Mouse (Mus musculus): ENCODE data around the gene Obscn.

Gene Obscn

GRCm38 (mm10) chr11:59141772-59142370 lies 5.7 kb upstream of the Obscn start:
- DNase-seq: peak; percentile 59

DNA sequence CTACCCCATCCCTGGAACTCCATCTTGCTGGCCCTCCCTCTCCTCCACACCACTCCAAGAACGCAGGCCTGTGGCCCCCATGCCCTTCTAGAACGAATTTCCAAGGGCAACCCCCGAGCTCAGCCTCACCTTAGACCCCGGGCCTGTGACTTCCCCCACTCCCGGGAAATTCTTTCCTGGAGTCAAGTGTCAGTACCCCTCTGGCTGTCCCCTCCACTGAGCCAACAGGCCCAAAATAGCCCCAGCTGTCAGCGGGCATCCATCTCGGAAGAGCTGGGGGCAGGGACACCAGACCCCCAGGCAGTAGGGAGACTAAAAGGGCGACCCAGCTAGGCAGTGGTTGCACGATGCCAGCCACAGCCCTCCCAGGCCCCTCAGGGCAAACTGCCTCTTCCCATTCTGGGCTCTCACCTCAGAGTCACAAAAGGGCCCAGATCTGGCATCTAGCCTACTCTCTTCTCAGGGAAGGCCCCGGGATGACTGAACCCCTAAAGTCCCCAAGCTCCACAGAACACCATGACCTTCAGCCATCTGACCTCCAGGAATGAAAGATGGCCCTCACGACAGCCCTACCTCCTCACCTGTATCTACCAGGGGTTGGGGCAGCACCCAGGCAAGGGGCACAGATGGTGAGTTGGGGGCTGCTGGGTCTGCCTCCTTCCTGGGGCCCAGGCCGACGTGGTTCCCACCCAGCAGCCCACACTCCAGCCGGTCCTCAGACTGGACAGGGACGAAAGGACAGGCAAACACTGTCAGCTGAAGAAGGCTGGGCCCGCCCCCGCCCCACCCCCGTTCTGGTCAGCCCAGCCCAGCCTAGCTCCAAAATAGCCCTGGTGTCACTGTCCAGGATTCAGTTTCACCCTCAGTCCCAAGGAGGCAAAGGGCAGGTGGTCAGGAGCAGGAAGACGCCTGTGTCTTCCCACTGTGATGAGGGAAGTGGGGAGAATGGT lies 2.6 kb upstream of the Obscn start:
- DNase-seq: no peak

- DNase-seq: peak; percentile 29
These were observed 948 bp upstream of the Obscn start for GRCm38 (mm10) chr11:59136994-59137706.

- no peak for DNase-seq
These were observed 966 bp downstream of the Obscn start for GRCm38 (mm10) chr11:59135051-59135820.

DNA sequence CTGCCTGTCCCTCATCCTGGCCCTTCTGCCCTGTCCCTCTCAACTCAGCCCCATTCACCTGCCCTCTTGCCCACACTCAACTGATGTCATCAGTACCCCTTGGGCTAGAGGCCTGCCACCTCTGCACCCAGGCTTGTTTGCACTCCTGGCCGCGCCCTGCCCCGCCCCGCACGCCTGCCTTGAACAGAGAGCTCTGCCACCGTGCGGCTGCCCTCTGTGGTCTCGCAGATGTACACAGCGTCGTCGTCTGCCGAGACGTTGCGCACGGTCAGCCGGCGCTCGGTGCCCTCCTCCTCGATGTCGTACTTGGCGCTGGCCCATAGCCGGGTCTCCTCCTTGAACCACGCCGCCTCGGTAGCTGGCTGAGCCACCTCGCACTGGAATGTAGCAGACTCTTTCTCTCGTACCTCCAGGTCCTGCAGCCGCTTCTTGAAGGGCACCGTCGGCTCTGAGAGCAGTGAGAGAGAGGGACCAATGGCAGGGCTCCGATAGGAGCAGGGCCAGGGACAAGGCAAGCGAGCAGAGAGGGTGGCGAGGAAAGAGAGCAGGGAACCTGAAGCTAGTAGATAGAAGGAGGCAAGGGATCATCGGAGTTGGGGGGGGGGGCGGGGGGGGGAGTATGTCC lies 1.7 kb downstream of the Obscn start:
- peak; percentile 30 for DNase-seq

DNA sequence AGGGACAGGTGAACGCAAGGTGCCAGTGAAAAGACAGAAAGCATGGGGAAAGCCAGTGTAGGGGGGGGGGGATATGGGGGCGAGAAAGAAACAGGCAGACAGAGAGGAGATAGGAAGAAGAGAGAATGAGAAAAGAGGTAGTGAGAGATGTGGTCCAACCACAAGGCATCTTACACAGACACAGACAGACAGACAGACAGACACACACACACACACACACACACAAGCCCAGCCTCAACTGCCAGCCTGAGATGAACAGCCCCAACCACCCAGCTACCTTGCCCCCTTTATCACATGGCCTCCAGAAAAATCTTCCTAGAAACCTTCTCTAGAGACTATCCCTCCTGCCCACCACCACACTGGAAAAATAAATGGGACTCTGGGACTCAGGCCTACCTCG lies 4.1 kb downstream of the Obscn start:
- no peak for DNase-seq

DNA sequence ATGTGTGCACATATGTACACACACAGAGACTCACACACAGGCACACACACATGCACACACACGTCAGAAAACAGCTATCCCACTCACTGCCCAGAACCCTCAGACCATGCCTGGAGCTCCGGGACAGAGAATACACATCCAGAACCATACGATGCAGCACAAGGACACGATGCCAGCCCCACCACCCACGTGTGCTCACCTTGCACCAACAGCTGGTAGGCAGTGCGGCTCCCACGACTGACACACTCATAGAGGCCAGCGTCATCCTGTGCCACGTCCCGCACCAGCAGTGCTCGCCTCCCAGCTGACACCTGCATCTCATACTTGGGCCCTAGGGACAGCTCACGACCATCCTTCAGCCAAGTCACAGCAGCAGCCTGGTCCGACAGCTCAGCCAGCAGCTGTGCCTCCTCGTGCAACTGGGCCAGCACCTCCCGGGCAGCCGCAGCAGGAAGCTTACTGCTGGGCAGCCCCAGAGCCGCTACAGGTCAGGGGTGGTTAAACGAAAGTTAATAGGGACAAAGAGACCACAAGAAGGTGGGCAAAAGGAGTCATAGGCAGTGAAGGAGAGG lies 4.8 kb downstream of the Obscn start:
- DNase-seq: no peak

DNA sequence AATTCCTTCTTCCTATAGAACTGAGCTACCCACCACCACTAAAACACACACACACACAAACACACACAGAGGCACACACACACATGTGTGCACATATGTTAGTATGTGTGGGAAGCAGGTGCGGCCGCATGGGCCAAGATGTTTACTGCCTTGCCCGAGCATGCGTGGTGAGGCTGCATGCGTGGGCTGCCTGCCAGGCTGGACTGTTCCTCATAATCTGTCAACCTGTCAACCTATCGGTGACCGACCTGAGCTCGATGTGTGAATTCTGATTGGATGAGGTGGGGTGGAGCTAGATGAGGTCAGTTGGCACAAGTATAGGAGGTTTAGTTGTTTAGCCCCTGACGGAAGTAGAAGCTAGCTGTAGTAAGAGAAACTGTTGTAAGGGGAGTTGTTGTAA lies 5.4 kb downstream of the Obscn start:
- DNase-seq: no peak

DNA sequence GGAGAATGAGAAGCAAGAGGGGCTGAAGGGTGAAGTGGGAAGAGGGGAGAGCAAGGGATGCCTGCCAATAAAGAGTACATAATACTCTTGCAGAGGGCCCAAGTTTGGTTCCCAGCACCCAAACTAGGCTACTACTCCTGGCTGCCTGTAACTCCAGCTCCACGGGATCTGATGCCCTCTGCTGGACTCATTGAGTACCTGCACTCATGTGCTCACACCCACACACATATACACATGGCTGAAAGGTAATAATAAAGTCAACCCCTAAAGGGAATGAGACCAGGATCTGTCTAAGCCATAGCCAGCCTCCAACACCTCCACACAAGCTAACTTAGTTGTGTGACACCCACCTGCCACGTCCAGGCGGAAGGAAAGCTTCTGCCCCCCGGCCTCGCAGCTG lies 30.3 kb downstream of the Obscn start:
- DNase-seq: no peak

DNA sequence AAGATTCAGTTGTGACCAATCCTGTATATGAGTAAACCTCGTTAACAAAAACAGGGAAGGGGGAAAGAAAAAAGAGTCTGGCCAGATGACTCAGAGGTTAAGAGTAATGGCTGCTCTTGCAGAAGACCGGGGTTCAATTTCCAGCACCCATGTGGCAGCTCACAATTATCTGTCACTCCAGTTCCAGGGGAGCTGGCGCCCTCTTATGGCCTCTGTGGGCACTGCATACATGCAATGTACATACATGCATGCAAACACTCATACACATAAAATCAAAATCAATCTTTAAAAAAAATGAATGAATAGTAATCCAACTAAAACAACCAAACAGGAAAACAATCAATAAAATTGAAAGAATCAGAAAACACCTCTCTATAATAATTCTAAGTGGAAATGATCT lies 33.9 kb downstream of the Obscn start:
- DNase-seq: no peak

DNA sequence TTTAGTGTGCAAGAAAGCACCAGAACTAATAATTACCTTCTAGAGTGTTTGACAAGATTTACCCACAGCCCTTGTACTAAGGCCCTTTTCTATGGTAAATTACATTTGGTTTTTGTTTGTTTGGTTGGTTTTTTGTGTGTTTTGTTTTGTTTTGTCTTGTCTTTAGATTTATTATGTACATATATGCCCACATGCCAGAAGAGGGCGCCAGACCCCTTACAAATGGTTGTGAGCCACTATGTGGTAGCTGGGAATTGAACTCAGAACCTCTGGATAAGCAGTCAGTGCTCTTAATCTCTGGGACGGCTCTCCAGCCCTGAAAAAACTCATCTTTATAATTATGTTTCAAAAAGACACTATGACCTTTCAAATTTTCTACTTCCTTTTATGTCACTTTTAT lies 37.9 kb downstream of the Obscn start:
- peak; percentile 41 for DNase-seq

- DNase-seq: no peak
These were observed 38.4 kb downstream of the Obscn start for GRCm38 (mm10) chr11:59097770-59098169.

GRCm38 (mm10) chr11:59094213-59094612 lies 42.0 kb downstream of the Obscn start:
- DNase-seq: peak; percentile 31

- DNase-seq: no peak
These were observed 48.6 kb downstream of the Obscn start for GRCm38 (mm10) chr11:59087581-59087980.

GRCm38 (mm10) chr11:59085200-59085599 lies 51.0 kb downstream of the Obscn start:
- DNase-seq: no peak

GRCm38 (mm10) chr11:59083125-59083524 lies 53.1 kb downstream of the Obscn start:
- DNase-seq: no peak

GRCm38 (mm10) chr11:59078311-59078710 lies 57.9 kb downstream of the Obscn start:
- DNase-seq: no peak

GRCm38 (mm10) chr11:59070321-59070720 lies 65.9 kb downstream of the Obscn start:
- DNase-seq: peak; percentile 12

GRCm38 (mm10) chr11:59068922-59069321 lies 67.3 kb downstream of the Obscn start:
- peak; percentile 44 for DNase-seq

GRCm38 (mm10) chr11:59068433-59068832 lies 67.8 kb downstream of the Obscn start:
- peak; percentile 68 for DNase-seq

DNA sequence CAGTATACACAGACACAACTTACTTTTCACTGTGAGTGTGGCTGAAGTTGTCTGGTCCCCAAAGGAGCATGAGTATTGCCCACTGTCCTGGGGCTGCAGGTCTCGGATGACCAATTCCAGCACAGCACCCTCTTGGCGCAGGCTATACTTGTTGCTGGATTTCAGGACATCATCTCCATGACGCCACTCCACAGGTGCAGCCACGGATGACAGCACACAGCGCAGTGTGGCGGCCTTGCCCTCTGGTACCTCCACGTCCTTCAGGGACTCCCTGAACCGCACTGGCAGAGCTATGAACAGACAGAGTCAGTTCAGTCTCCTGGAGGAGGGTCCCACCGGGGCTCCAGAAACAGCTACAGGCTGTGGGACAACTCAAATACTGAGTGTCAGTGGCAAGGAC lies 68.3 kb downstream of the Obscn start:
- no peak for DNase-seq

GRCm38 (mm10) chr11:59058025-59058424 lies 78.2 kb downstream of the Obscn start:
- no peak for DNase-seq
